Mouse (Mus musculus) heart, adult 18-20 months (tissue): ENCODE results near the gene Wdr4. TPM values are rescaled to one million over a fixed set of nuclear protein-coding genes. Genes with fewer than 3 reads are reported as not detected.
A peak's percentile ranks its signal among the peaks of the same experiment; 100 is the strongest.
"Not testable (repeated sequence)": the region's sequence is repeated elsewhere in the genome, so short reads cannot be mapped to it uniquely, and the experiment has no call there.

Experiments
- DNase-seq, 2 experiments: peaks; one replicate each; pipeline ENCODE4 v3.0.0; 2021 to 2022; ENCODE audit warnings: mixed read lengths in 1 of 2
- total RNA-seq, 2 experiments: library from RNA; stranded (reverse); gene quantifications; 2 replicates each; pipeline ENCODE4 v1.2.3; 2021

Wdr4 gene
- total RNA-seq, 2 experiments from 2014 or later: 5.8 to 6.5 TPM

- DNase-seq: peak; percentile 71 to 86
Measured at GRCm38 (mm10) chr17:31535871-31536629, 16.3 kb upstream of the Wdr4 start.

GRCm38 (mm10) chr17:31535358-31535757 is 15.6 kb upstream of the Wdr4 start:
- peak in 1 of 2 experiments; percentile 21 for DNase-seq

- DNase-seq: not testable (repeated sequence)
Measured at GRCm38 (mm10) chr17:31532331-31532730, 12.6 kb upstream of the Wdr4 start.

- DNase-seq: no peak
Measured at GRCm38 (mm10) chr17:31531441-31532158, 11.8 kb upstream of the Wdr4 start.

GRCm38 (mm10) chr17:31529314-31529713 is 9.5 kb upstream of the Wdr4 start:
- DNase-seq: peak in 1 of 2 experiments; percentile 23

- DNase-seq: no peak
Measured at GRCm38 (mm10) chr17:31525816-31526215, 6.0 kb upstream of the Wdr4 start.

- no peak for DNase-seq
Measured at GRCm38 (mm10) chr17:31525114-31525513, 5.3 kb upstream of the Wdr4 start.

- DNase-seq: no peak
Measured at GRCm38 (mm10) chr17:31521948-31522347, 2.2 kb upstream of the Wdr4 start.

- peak; percentile 78 to 82 for DNase-seq
Measured at GRCm38 (mm10) chr17:31520895-31521294, 1.1 kb upstream of the Wdr4 start.

- no peak for DNase-seq
Measured at GRCm38 (mm10) chr17:31519344-31519945, 335 bp downstream of the Wdr4 start.

- DNase-seq: no peak
Measured at GRCm38 (mm10) chr17:31514696-31515095, 5.1 kb downstream of the Wdr4 start.

- no peak for DNase-seq
Measured at GRCm38 (mm10) chr17:31512593-31512992, 7.2 kb downstream of the Wdr4 start.

- peak; percentile 89 for DNase-seq
Measured at GRCm38 (mm10) chr17:31511792-31512495, 7.8 kb downstream of the Wdr4 start.

GRCm38 (mm10) chr17:31510944-31511343 is 8.8 kb downstream of the Wdr4 start:
- DNase-seq: no peak

- no peak for DNase-seq
Measured at GRCm38 (mm10) chr17:31506282-31506681, 13.5 kb downstream of the Wdr4 start.

GRCm38 (mm10) chr17:31505013-31505412 is 14.8 kb downstream of the Wdr4 start:
- DNase-seq: no peak

GRCm38 (mm10) chr17:31503936-31504335 is 15.8 kb downstream of the Wdr4 start:
- DNase-seq: no peak

- no peak for DNase-seq
Measured at GRCm38 (mm10) chr17:31503337-31503736, 16.4 kb downstream of the Wdr4 start.

GRCm38 (mm10) chr17:31502261-31502927 is 17.4 kb downstream of the Wdr4 start:
- no peak for DNase-seq

GRCm38 (mm10) chr17:31500908-31501307 is 18.9 kb downstream of the Wdr4 start:
- no peak for DNase-seq

GRCm38 (mm10) chr17:31500416-31500815 is 19.4 kb downstream of the Wdr4 start:
- no peak for DNase-seq

- no peak for DNase-seq
Measured at GRCm38 (mm10) chr17:31499725-31500124, 20.1 kb downstream of the Wdr4 start.
